Mouse (Mus musculus) neural tube, embryonic 12.5 days (tissue): ENCODE measurements around the gene Ly6g6d. TPM values are rescaled to one million over a fixed set of nuclear protein-coding genes. Genes with fewer than 3 reads are reported as not detected.

Experiments used
- ATAC-seq: fragments of 200-750 bp; cut with Nextera tagmentation; 2 replicates; pipeline ENCODE4 v1.8.0; 2017; ENCODE audit warnings: low read depth, mild to moderate bottlenecking, moderate TSS enrichment, moderate library complexity; ENCODE audit not compliant: low FRiP score
- H3K27ac ChIP-seq: fragments of 300-500 bp; sonication (generic); 2 replicates; pipeline ENCODE4 v1.5.1; 2016
- H3K27me3 ChIP-seq: fragments of 300-500 bp; sonication (generic); replicated peaks from 2 replicates; pipeline ENCODE4 v1.6.1; 2016; ENCODE audit warnings: mild to moderate bottlenecking
- H3K36me3 ChIP-seq: fragments of 300-500 bp; sonication (generic); 2 replicates; pipeline ENCODE4 v1.6.1; 2016; ENCODE audit warnings: mild to moderate bottlenecking
- H3K4me1 ChIP-seq: fragments of 300-500 bp; sonication (generic); 2 replicates; pipeline ENCODE4 v1.6.1; 2016
- H3K4me2 ChIP-seq: fragments of 300-500 bp; sonication (generic); replicated peaks from 2 replicates; pipeline ENCODE4 v1.6.1; 2016; ENCODE audit warnings: mild to moderate bottlenecking
- H3K4me3 ChIP-seq: fragments of 300-500 bp; sonication (generic); 2 replicates; pipeline ENCODE4 v1.5.1; 2016
- H3K9ac ChIP-seq: fragments of 300-500 bp; sonication (generic); 2 replicates; pipeline ENCODE4 v1.6.1; 2016; ENCODE audit warnings: mild to moderate bottlenecking
- H3K9me3 ChIP-seq: fragments of 300-500 bp; sonication (generic); 2 replicates; pipeline ENCODE4 v1.6.1; 2016; ENCODE audit warnings: mild to moderate bottlenecking
- WGBS: fragments of 180-500 bp; shearing (Covaris S2); methylation state at CpG from one replicate; pipeline ENCODE4 v1.1.7; 2016; 5-methylcytosine and 5-hydroxymethylcytosine counted together
- polyA plus RNA-seq: library from polyadenylated mRNA; unstranded; fragments of >200 nt; fragmentation: Nextera tagmentation; extraction: Ambion mirVana; gene quantifications from 2 replicates; pipeline ENCODE4 v1.2.1, GENCODE M21; 2016

The Ly6g6d gene
- polyA plus RNA-seq, 1 experiment from 2014 or later = 1.9 TPM

DNA sequence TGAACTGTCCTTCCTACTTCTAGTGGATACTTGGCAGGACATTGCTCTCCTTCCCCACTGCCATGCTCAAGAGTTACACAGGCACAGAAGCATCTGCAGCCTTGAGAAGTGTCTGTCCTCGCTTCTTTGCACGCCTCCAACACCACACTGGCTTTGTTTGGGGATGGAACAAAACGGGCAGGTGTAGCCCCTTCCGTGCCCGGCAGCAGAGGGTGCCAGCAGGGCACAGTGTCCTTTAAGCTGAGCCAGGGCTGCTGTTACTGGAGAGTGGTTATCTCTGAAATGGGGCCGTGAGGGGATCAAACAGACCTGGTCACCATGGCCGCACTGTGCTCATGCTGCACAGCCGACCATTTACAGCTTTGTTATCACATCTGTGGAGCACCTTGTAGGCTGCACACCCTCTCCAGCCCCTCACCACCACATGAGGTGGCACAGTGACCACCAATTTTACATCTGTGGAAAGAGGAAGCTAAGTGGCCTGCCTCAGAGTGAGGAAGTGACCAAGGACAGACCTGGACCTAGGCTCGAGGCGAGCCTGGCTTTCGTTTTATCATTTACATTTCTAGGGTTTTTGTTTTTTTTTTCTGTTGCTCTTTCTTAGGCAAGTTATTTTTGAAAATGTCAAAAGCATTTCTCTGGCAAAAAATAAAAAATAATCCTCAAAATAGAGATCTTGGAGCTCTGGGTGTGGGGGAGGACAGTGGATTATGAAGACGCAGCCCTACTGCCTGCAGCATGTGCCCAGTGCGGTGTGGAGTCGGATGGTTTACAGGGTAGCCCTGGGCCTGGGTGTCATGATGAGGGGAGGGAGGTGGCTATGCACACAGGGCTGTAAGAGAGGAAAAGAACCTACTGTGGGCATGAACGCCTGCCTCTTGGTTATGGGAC, 16.9 kb upstream of the Ly6g6d start:
- Histone ChIP-seq H3K9me3 (no peaks in the 10 kb centered on the region), H3K4me2 (no peak overlapping the region), H3K9ac (0 out of 2 replicates have a peak overlapping the region, but pooled peaks have one; percentile 29), H3K4me3 (no peak overlapping the region), H3K27ac (no peak overlapping the region), H3K36me3 (peaks cover 76% of the 10 kb centered on the region), H3K4me1 (peaks cover 12% of the 10 kb centered on the region), H3K27me3 (no peaks in the 10 kb centered on the region)
- WGBS = 93% methylated on average over 15 of the region's 15 CpGs
- ATAC-seq = no peak

GRCm38 (mm10) chr17:35092403-35093198, 14.7 kb upstream of the Ly6g6d start:
- Histone ChIP-seq H3K4me2 (no peak overlapping the region), H3K9ac (no peak overlapping the region), H3K9me3 (no peaks in the 10 kb centered on the region), H3K4me3 (no peak overlapping the region), H3K27ac (no peak overlapping the region), H3K27me3 (no peaks in the 10 kb centered on the region), H3K36me3 (peaks cover 59% of the 10 kb centered on the region), H3K4me1 (peaks cover 14% of the 10 kb centered on the region)
- 94% methylated on average over 14 of the region's 14 CpGs for WGBS
- ATAC-seq = no peak

DNA sequence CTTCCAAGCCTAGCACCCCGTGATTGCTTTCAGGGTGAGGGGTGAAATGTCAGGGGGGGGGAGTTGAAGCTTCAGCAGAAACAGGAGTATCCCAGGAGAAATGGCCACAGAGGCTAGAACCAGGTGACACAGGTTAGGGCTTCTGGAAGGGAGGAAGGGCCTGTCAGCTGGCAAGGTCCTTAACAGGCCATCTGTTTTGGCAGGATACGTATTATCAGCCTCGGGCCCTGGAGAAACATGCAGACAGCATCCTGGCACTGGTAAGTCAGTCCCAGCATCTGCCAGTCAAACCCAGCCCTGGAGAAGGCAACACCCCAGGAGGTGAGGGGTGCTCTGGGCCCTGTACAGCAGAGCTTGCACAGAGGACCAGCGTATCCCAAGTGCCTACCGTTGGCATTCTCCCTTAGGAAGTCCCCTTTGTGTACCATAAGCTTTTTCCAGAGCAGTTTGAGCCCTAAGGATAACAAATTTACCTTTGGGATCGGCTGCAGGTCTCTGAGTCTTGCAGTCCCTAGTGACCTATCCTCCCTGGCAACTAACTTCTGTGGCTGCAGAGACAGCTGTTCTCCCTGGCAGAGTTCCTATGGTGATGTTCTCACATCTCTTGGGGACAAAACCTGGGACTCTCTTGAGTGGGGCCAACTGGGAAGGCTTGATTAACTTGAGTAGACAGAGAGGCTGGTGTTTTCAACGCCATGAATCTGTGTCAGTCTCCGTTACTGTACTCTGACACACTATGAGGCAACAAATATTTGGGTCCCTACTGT, 12.5 kb upstream of the Ly6g6d start:
- WGBS = 72% methylated on average over 8 of the region's 8 CpGs
- H3K36me3 ChIP-seq = peaks cover 39% of the 10 kb centered on the region
- H3K4me2 ChIP-seq = peak overlapping the region; percentile 66
- peak overlapping the region; percentile 61 for H3K4me3 ChIP-seq
- H3K9ac ChIP-seq = peak overlapping the region; percentile 88
- no peaks in the 10 kb centered on the region for H3K9me3 ChIP-seq
- H3K27me3 ChIP-seq = no peaks in the 10 kb centered on the region
- ATAC-seq = no peak
- peak overlapping the region; percentile 32; the same call in 1 of the 2 replicates for H3K27ac ChIP-seq
- H3K4me1 ChIP-seq = peaks cover 14% of the 10 kb centered on the region

DNA sequence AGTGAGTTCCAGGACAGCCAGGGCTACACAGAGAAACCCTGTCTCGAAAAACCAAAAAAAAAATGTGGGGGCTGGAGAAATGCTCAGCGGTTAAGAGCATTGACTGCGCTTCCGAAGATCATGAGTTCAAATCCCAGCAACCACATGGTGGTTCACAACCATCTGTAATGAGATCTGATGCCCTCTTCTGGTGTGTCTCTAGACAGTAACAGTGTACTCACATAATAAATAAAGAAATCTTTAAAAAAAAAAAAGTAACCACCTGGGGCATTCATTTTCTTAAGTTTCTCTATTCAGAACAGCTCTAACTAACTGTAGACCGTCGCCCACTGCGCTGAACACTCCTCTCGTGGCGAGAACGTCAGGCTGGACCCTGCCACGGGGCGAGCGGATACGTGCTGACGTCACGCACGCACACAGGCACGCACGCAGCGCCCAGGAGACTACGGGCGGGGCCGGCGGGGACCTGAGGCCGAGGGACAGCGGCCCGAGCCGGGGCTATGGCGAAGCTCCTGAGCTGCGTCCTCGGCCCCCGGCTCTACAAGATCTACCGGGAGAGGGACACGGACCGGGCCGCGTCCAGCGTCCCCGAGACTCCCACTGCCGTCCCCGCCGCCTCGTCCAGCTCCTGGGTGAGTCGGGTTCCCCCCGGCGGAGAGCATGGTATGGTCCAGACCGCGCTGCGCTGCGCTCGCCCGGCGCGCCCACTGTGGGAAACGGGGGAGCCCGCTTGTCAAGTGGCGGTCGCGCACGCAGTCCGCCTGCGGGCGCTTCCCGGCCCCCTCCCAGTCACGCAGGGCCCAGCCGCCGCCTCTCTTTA, 11.2 kb upstream of the Ly6g6d start, which contains the start of gene Abhd16a:
Gene Abhd16a, plus strand, starts transcription at position 439 of the 820 bp plus-strand sequence.
- peaks cover 27% of the 10 kb centered on the region for H3K36me3 ChIP-seq
- ATAC-seq = peak; percentile 98
- WGBS = 3% methylated on average over 67 of the region's 67 CpGs
- H3K4me3 ChIP-seq = peak within 1 kb of the TSS; percentile 61
- peaks cover 14% of the 10 kb centered on the region for H3K4me1 ChIP-seq
- H3K27me3 ChIP-seq = no peaks in the 10 kb centered on the region
- peak within 1 kb of the TSS; percentile 66 for H3K4me2 ChIP-seq
- peak within 1 kb of the TSS; percentile 88 for H3K9ac ChIP-seq
- no peaks in the 10 kb centered on the region for H3K9me3 ChIP-seq
- peak within 1 kb of the TSS; percentile 87 for H3K27ac ChIP-seq

DNA sequence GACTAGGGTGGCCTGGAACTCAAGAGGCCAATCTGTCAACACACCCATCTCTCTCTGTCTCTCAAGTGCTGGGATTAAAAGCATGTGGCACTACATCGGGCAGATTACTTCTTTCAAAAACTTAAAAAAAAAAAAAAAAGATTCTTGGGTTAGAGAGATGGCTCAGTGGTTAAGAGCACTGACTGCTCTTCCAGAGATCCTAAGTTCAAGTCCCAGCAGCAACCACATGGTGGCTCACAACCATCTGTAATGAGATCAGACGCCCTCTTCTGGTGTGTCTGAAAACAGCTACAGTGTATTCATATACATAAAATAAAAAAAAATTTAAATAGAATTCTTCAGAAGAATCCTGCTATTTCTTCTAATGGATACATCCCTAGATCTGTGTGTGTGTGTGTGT, 10.3 kb upstream of the Ly6g6d start:
- WGBS = 55% methylated on average over 2 of the region's 2 CpGs

GRCm38 (mm10) chr17:35085208-35085865, 7.5 kb upstream of the Ly6g6d start, which contains the start of gene Ly6g6f:
Gene Ly6g6f, minus strand, starts transcription at chr17:35085610.
- H3K36me3 ChIP-seq = no peaks in the 10 kb centered on the region
- no peak within 1 kb of the TSS for H3K4me3 ChIP-seq
- no peak for ATAC-seq
- H3K9me3 ChIP-seq = no peaks in the 10 kb centered on the region
- 81% methylated on average over 7 of the region's 7 CpGs for WGBS
- H3K4me2 ChIP-seq = no peak within 1 kb of the TSS
- H3K27me3 ChIP-seq = no peaks in the 10 kb centered on the region
- H3K27ac ChIP-seq = no peak within 1 kb of the TSS
- H3K4me1 ChIP-seq = peaks cover 8% of the 10 kb centered on the region
- H3K9ac ChIP-seq = no peak within 1 kb of the TSS

More for the DNA sequence above, 10.3 kb upstream of the Ly6g6d start:
- no peak overlapping the region for H3K9ac ChIP-seq
- H3K27me3 ChIP-seq = no peaks in the 10 kb centered on the region
- peaks cover 14% of the 10 kb centered on the region for H3K4me1 ChIP-seq
- no peak overlapping the region for H3K27ac ChIP-seq
- no peaks in the 10 kb centered on the region for H3K9me3 ChIP-seq
- H3K36me3 ChIP-seq = peaks cover 19% of the 10 kb centered on the region
- H3K4me3 ChIP-seq = no peak overlapping the region
- ATAC-seq = no peak
- H3K4me2 ChIP-seq = no peak overlapping the region

GRCm38 (mm10) chr17:35083929-35084497, 6.1 kb upstream of the Ly6g6d start:
- WGBS = 76% methylated on average over 3 of the region's 3 CpGs
- Histone ChIP-seq H3K27me3 (no peaks in the 10 kb centered on the region), H3K36me3 (no peaks in the 10 kb centered on the region), H3K4me2 (no peak overlapping the region), H3K4me3 (no peak overlapping the region), H3K4me1 (no peaks in the 10 kb centered on the region), H3K9ac (no peak overlapping the region), H3K27ac (no peak overlapping the region), H3K9me3 (no peaks in the 10 kb centered on the region)
- ATAC-seq = no peak

DNA sequence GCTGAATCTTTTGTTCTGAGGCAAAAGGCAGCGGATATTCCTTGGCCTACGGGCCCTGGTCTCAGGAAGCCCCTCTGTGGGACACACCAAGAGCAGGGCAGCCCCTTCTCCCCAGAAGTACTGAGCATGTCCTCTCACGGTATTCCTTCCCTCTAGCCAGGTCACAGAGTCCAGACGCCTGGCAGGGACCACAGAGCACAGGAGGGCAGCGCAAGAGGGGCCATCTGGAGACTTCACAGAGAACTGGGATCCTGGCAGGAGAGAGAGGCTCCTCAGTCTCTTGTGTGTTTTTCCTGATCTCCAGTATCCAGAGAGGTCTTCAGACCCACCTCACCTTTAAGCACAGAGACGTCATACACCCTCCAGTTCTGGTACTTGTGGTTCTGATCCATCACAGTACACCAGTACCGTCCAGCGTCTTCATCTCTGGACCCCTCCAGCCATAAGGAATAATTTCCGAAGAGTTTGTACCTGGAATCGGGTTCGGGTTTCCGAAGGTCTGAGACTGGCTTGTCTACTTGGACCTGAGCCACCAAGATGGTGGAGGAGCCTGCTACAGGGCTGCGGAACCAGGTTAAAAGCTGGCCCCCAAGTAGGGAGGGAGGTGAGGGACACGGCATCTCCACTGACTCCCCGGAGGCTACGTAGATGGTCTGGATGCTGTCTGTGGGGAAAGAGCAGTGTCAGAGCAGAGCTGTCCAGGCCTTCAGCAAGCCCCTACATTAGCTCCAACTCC, 5.1 kb upstream of the Ly6g6d start:
- ATAC-seq = no peak
- no peak overlapping the region for H3K4me3 ChIP-seq
- WGBS = 83% methylated on average over 16 of the region's 16 CpGs

DNA sequence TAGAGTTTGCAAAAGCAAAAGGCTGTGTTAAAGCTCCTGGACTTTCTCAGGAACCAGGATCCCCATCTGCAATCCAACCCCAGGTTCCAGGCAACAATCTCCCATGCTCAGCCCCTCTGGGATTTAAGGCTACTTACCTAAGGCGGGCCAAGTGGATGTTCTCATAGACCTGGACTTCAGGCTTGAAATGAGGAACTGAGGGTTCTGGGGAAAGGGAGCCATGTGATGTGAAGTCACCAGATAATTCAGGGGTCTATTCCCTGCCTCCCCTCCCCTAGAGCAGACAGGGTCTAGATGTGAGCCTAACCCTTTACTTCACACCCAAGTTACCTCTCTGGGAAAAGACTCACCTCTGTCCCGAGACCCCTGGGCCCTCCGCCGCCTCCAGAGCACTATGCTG, 2.8 kb upstream of the Ly6g6d start:
- WGBS = 74% methylated on average over 4 of the region's 4 CpGs
- no peaks in the 10 kb centered on the region for H3K9me3 ChIP-seq

More for the DNA sequence above, 5.1 kb upstream of the Ly6g6d start:
- H3K4me1 ChIP-seq = peaks cover 1% of the 10 kb centered on the region
- H3K36me3 ChIP-seq = no peaks in the 10 kb centered on the region
- no peaks in the 10 kb centered on the region for H3K27me3 ChIP-seq
- no peak overlapping the region for H3K27ac ChIP-seq
- H3K9me3 ChIP-seq = no peaks in the 10 kb centered on the region
- H3K9ac ChIP-seq = no peak overlapping the region
- no peak overlapping the region for H3K4me2 ChIP-seq

GRCm38 (mm10) chr17:35080248-35080647, 2.4 kb upstream of the Ly6g6d start:
- H3K36me3 ChIP-seq = no peaks in the 10 kb centered on the region
- H3K9me3 ChIP-seq = no peaks in the 10 kb centered on the region
- no peak overlapping the region for H3K27ac ChIP-seq
- no peak for ATAC-seq
- no peak overlapping the region for H3K4me2 ChIP-seq
- H3K27me3 ChIP-seq = 0 out of 2 replicates have a peak, but pooled peaks cover 2% of the 10 kb centered on the region
- no peak overlapping the region for H3K4me3 ChIP-seq
- WGBS = 64% methylated on average over 6 of the region's 6 CpGs
- H3K4me1 ChIP-seq = peaks cover 18% of the 10 kb centered on the region
- no peak overlapping the region for H3K9ac ChIP-seq

More for the DNA sequence above, 2.8 kb upstream of the Ly6g6d start:
- H3K4me3 ChIP-seq = no peak overlapping the region
- no peaks in the 10 kb centered on the region for H3K36me3 ChIP-seq
- no peak for ATAC-seq
- H3K27me3 ChIP-seq = 0 out of 2 replicates have a peak, but pooled peaks cover 2% of the 10 kb centered on the region
- H3K27ac ChIP-seq = no peak overlapping the region
- no peak overlapping the region for H3K4me2 ChIP-seq
- H3K9ac ChIP-seq = no peak overlapping the region
- H3K4me1 ChIP-seq = peaks cover 18% of the 10 kb centered on the region
